Mouse (Mus musculus): Measurements from ENCODE around the gene Btnl2.

DNA sequence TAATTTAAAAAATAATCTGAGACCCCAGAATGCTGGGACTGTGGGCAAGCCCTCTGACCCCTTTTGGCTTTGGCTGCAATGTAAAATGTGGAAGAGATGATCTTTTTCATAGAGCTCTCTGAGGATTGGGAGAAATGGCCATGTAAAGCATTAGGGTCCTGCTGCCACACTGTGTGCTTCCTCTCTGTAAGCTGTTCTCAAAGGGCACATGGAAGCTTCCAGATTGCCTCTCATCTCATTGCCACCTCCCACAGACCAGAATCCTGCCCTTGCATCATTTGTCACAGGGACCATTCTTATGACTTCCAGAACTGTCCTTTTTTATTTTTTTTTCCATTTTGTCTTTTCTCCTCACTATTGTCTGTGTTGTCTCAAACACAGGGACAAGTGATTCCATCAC lies 47.4 kb upstream of the Btnl2 start:
- TF ChIP-seq CTCF (conservative IDR thresholded peaks at IDR 0.05; ENCODE audit: low read length) (no peak), NANOG (IDR thresholded peaks at IDR 0.05; ENCODE audit: borderline replicate concordance, low read length) (no peak)
